Mouse (Mus musculus) ES-Bruce4 (cell line): ENCODE data around the gene Cacna1d.

ENCODE experiments used
- CTCF ChIP-seq: IDR thresholded peaks from one replicate; pipeline ENCODE4 v1.8.1; 2011; ENCODE audit warnings: low read depth, low read length
- EP300 ChIP-seq: IDR thresholded peaks from 2 replicates; pipeline ENCODE4 v1.6.1; 2011; ENCODE audit warnings: low read depth, low read length; ENCODE audit not compliant: insufficient read depth
- POLR2A ChIP-seq: IDR thresholded peaks from one replicate; pipeline ENCODE4 v1.8.1; 2011; ENCODE audit warnings: low read length; ENCODE audit not compliant: insufficient read depth

DNA sequence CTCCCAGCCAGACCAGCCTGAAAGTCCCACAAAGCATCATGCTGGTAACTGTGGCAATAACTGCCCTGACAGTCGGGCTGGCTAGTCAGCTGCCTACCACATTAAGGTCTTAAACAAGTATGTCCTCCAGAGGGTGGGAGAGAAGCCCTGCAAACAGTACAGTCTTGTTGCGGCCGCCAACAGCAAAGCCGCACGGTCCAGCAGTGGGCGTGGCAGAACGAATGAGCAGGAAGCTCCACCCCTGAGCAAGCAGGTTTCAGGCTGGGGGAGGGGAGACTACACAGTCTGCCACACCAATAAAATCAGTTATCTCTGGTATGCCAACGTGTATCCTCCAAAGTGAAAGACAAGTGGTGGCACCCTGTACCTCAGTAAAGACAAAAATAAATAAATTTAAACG lies 61.6 kb downstream of the Cacna1d start:
- TF ChIP-seq POLR2A (no peak), CTCF (no peak), EP300 (no peak)
